Mouse (Mus musculus) gastrocnemius, postnatal 4 days (tissue): ENCODE results near the gene Plagl1. TPM values are rescaled to one million over a fixed set of nuclear protein-coding genes. Genes with fewer than 3 reads are reported as not detected.

Experiments used
- total RNA-seq, 2 experiments: library from RNA; stranded (reverse); gene quantifications; 2 replicates each; pipeline ENCODE4 v1.2.3; 2021

The Plagl1 gene
- total RNA-seq, 2 experiments from 2014 or later = 563 to 582 TPM

Other genes with a start within 250 kb of the Plagl1 start
- 100 to 1,000 TPM in 1 of 2 experiments, 10 to 100 TPM in 1; 95.1 to 101 TPM for gene Utrn, start 191.1 kb upstream of the Plagl1 start, total RNA-seq
- gene Stx11, start 96.2 kb upstream of the Plagl1 start, total RNA-seq = 1 to 10 TPM; 1.7 to 3.8 TPM
- 1 to 10 TPM; 7.1 to 7.9 TPM for gene Sf3b5, start 55.2 kb upstream of the Plagl1 start, total RNA-seq
- not detected for gene Zc2hc1b, start 117.5 kb downstream of the Plagl1 start, total RNA-seq
- gene Ltv1, start 132.7 kb downstream of the Plagl1 start, total RNA-seq = 10 to 100 TPM; 30.2 to 33.1 TPM